Mouse (Mus musculus): Measurements from ENCODE around the gene Hacd1.

Hacd1 gene

GRCm38 (mm10) chr2:14005121-14005520 is 50.8 kb downstream of the Hacd1 start:
- DNase-seq (ENCODE audit: low read depth) = no peak

- DNase-seq (ENCODE audit: low read depth) = no peak
These were observed 95.8 kb downstream of the Hacd1 start for GRCm38 (mm10) chr2:13960136-13960535.

DNA sequence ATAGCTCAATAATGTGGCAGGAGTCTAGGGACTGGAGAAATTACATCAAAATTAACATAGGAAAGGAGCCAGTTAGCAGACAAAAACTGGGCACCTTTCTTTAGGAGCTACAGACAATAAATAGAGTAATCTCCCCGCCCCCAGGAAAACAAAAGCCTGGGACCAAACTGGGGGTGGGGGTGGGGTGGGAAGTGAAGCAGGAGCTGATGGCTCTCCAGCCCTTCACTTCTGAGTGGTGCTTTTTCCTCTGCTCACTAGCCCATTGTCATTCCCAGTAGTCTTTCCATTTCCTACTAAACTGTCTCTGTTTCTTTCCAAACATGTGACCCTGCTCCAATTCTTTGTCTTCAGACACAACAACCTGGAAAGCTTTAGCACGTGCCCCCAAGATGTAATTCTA is 99.5 kb downstream of the Hacd1 start:
- DNase-seq (ENCODE audit: low read depth) = no peak

- peak; percentile 34 for DNase-seq (ENCODE audit: low read depth)
These were observed 117.8 kb downstream of the Hacd1 start for GRCm38 (mm10) chr2:13938118-13938517.

DNA sequence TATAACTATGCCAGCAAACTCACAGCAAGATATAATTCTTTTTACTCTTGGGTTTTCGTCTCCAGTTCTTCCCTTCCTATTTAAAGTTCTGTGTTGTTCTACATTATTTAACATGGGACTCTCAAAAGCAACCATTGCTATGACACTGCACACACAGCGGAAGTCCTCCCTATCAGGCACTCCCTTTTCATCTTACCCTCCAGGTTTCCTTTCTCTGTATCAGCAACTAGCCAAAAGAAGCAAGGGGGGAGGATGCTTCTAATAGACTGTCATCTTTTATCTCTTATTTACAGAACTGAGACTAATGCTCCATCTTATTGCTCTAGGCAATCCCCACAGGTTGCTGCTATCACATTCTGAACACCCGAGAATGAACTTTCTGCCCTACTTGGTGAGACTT is 120.6 kb downstream of the Hacd1 start:
- DNase-seq (ENCODE audit: low read depth) = no peak

DNA sequence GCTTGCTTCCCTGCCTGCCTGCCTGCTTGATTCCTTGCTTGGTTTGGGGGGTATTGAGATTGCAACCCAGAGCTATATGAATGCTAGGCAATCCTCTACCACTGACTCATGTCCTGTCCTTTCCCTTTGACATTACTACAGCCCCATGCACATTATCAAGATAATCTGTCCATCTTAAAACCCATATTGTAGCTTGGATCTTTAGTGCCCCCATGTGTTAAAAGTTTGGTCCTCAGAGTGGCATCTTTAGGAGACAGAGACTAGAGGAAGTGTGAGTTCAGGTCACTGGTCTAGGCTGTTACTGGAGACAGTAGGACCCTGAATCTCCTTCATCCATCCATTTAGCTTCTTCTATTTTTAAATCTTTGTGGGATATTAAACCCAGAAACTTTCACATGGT is 123.7 kb downstream of the Hacd1 start:
- DNase-seq (ENCODE audit: low read depth) = peak; percentile 2

DNA sequence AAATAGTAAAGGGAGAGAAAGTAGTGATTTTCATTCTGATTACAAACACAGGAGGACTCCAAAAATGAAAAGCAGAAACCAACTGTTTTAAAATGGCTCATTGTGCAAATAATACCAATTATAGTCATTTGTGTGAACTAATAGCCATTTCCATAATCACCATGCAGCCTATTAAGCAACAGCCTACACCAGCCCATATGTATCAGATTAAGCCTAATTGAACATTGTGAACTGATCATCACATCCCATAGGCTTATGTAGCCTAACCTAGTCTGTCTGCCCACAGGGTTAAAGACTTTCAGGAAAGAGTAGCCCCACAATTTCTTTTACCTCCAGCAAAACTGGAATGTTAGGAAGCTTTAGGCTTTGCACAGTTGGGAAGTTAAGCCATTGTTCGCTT is 125.2 kb downstream of the Hacd1 start:
- DNase-seq (ENCODE audit: low read depth) = no peak

- no peak for DNase-seq (ENCODE audit: low read depth)
These were observed 167.4 kb downstream of the Hacd1 start for GRCm38 (mm10) chr2:13888568-13888967.

DNA sequence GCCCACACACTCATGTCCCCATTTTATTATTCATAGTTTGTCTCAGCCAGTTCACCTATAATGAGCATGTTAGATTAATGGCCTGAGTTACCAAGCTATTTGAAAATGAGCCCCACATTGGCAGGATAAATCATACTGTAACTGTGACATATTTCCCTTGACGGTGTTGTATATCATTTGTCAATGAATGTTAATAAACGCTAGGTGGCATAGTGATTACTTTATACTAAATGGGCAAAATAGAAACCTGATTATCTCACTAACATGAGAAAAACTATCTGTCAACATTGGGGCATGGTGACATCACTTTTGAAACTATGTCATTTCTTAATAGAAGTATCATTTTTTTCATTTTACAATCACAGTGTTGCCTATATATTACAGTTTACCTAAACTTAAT is 198.5 kb downstream of the Hacd1 start:
- DNase-seq (ENCODE audit: low read depth) = no peak

DNA sequence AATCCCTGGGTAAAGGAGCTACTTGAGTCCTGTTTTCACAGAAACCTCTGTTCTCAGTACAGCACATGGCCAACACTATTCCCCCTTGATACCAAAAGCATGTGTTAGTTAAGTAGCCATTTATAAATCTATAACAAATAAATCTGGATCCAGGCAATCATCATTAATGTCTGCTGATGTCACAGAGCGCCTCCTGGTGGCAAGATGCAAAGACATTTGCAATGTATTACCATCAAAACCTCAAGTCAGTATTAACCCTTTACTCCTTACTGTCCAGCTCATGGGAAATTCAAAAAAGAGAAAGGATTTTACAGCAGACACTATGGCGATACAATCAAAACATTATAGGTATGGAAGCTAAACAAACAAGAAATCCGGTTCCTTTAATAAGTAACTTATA is 200.4 kb downstream of the Hacd1 start:
- DNase-seq (ENCODE audit: low read depth) = peak; percentile 78

- DNase-seq (ENCODE audit: low read depth) = peak; percentile 52
These were observed 219.6 kb downstream of the Hacd1 start for GRCm38 (mm10) chr2:13836310-13836709.

DNA sequence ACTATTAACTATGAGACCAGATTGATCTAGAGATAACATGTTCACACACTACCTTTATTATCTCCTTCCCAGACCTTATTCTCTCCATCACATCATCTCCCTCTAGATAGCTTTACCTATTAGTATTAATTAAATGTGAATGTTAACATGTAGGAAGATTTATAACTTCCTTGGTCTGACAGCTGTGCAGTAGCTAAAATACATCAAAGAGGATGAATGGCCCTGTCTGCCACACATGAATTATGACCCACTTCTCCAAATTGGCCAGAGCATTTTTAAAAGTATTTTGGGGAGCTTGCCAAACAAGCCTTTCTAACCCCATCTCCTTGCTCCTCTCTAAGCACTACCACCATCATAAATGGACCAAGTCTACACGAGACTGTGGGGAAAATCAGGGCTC is 220.9 kb downstream of the Hacd1 start:
- DNase-seq (ENCODE audit: low read depth) = no peak

GRCm38 (mm10) chr2:13816645-13817044 is 239.3 kb downstream of the Hacd1 start:
- DNase-seq (ENCODE audit: low read depth) = no peak

DNA sequence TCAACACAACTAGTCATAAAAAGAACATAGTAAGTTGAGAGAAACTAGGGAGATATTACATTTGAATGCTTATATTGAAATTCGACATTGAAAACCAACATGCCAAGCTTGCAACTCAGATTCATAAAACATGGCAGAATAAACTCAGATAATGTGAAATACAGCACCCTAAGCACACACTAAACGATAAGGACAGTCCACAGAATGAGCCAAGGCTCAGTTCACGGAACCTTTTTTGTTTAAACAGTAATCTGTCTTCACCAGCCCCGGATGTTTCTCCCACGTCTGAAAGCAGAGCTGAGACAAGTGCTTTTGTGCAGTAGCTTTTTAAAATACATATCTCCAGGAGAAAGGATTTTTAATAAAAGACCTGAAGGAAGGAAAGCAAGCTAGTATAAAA is 247.3 kb downstream of the Hacd1 start:
- no peak for DNase-seq (ENCODE audit: low read depth)

DNA sequence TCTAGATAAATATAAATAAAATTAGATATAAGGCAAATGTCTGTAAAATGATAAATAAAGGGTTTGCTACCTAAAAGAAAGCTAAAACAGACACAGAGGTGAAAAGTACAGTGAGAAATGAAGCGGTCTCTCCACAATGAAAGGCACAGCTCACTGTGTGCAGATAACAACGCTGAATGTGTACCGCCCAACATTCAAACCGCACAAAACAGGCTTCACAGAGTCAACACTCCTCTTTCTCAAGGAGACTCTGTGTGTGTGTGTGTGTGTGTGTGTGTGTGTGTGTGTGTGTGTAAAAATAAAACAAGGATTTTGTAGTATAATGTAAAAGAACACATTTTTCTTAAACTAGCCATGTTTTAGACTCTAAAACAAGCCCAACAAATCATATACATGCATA is 247.9 kb downstream of the Hacd1 start:
- DNase-seq (ENCODE audit: low read depth) = no peak

DNA sequence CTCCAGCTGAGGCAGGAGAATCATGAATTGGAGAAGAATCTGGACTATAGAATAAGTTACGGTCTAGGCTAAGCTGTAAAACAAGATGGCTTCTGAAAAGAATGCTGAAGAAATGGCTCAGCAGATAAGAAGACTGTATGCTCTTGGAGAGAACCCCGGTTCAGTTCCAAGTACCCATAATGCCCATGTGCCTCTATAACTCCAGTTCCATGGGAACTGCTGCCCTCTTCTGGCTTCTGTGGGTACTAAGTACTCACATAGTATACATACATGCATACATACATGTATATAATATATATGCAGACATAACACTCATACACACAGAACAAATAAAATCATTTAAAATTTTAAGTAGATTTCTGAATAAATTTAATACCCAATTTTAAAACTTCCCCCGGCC is 249.8 kb downstream of the Hacd1 start:
- DNase-seq (ENCODE audit: low read depth) = peak; percentile 62

GRCm38 (mm10) chr2:13800639-13801038 is 255.3 kb downstream of the Hacd1 start:
- DNase-seq (ENCODE audit: low read depth) = no peak
